Mouse (Mus musculus): ENCODE measurements around the gene Zp1.

GRCm38 (mm10) chr19:10914291-10914690, 6.1 kb downstream of the Zp1 start:
- TF ChIP-seq CTCF (IDR thresholded peaks at IDR 0.05; ENCODE audit: low read depth) = no peak
- TF ChIP-seq EP300 (IDR thresholded peaks at IDR 0.05; ENCODE audit: low read depth) = no peak
